Mouse (Mus musculus): Measurements from ENCODE around the gene Csmd2. TPM values are rescaled to one million over a fixed set of nuclear protein-coding genes. Genes with fewer than 3 reads are reported as not detected.

The Csmd2 gene
- total RNA-seq, 2 experiments from 2014 or later = 39.0 to 40.2 TPM

DNA sequence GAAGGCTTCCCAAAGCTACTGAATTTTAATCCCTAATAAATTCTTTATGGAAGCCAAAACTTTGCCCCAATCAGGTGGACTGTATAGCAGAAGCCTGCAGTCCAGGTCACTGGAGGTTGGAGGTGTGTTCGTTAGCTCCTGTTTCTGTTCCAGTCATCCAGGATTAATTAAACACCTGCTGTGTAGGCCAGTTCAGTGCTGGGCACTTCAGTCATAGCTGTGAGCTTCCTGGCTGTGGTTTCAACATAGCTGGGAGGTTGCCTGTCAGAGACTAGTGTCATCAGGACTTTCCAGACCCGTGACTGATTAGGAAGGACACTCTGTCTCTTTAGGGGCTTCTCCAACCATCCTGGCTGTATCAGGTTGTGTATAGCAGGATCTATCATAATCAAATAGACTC lies 337.9 kb downstream of the Csmd2 start:
- no peak for DNase-seq (ENCODE audit: low spot score in 2 of 2)

DNA sequence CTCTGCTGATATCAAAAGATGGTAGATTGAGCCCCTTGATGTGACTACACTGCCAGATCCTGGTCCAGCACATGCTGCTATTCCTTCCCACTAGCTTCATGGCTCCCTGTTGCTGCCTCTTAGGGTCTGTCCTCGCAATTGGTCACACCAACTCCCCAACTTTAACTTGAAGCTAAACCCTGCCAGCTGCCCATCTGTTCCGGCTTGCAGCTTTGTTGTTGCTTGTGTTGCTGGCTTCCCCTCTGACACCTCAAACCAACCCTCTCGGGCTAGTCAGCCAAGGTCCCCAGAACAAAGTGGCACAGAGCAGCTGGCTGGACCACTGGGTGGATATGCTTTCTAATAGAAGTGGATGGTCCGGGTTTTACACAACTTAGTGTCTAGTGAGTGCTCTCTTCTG lies 339.1 kb downstream of the Csmd2 start:
- DNase-seq (ENCODE audit: low spot score in 2 of 2) = no peak

DNA sequence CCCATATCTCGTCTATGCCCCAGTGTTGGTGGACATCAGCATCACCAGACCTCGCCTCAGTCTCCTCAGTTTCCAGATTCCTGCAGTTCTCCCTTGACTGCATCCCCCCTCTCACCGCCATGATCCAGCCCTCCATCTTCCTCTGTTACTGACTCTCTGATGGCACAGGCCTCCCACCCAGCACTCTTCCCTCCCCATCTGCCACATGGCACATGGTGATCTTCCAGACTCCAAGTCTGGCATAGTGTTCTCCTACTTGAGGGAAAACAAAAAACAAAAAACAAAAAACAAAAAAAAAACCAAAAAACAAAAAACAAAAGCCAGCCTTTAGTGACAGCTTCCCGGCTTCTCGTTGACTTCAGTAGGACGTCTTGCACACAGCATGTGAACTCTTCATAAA lies 339.8 kb downstream of the Csmd2 start:
- DNase-seq (ENCODE audit: low spot score in 2 of 2) = peak in 1 of 2 experiments; percentile 55

DNA sequence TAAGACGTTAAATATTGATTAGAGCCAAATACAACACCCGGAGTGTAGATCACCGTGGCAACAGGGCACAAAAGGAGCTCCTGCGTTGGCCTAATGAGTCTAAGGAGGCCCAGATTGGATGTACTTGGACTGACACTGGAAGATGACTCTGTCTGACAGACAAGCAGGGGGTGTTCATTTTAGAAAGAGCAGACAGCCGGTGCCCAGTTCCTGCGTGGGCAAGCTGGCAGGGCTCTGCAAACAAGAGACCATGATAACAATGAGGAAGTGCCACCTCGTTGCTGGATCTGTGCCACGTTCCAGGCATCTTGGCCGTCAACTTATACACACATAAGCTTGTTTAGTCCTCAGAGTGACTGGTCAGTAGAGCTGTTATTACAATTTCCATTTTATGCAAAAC lies 342.9 kb downstream of the Csmd2 start:
- peak; percentile 50 to 64 for DNase-seq (ENCODE audit: low spot score in 2 of 2)

DNA sequence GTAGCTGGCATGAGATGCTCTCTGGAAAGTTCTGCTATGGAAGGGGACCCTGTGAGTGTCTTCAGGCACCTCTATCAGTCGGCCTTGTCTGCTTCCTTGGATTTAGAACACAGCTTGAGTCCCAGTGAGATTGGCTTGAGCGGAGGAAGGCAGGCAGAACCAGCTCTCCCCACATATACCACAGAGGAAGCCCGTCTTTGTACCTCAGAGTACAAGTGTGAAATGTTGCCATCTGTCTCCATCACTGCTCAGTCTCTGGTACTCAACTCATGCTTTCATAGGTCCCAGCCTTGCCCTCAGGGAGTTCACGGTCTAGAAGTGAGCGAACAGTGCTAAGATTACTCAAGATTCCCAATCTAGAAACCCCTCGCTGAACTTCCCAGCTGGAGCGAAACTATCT lies 352.8 kb downstream of the Csmd2 start:
- DNase-seq (ENCODE audit: low spot score in 2 of 2) = no peak

DNA sequence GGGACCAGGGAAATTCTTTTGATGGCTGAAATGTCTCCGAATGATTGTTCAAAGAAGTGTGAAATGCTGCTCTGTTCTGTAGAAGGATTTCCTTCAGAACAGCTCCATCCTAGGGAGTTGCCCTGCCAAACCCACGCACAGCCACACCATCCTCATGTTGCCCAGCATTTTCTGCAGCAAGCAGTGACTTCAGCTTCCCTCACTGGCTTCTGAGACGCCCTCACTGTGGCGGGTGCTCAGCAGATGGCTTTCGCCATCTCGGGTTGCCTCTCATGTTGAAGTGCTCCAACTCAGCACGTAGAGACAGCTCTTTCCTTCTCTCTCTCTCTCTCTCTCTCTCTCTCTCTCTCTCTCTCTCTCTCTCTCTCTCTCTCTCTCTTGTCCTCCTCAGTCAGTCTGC lies 353.7 kb downstream of the Csmd2 start:
- DNase-seq (ENCODE audit: low spot score in 2 of 2) = peak in 1 of 2 experiments; percentile 34

DNA sequence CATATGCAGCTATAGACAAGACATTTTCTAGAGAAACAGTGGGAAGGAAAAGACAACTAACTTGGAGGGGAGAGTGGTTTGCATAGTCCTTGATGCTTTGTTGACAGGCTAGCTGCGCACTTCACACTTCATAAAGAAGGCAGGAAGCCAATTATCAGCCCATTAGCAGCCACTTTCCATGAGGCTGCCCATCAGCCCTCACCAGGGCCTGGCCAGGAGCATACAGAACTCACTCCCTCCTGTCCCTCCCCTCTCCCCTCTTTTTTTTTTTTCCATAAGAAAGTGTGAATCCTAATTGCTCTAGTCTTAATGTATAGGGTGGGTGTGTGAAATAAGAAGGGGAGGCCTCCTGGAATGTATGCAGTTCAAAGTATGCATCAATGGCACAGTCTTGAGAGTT lies 354.6 kb downstream of the Csmd2 start:
- DNase-seq (ENCODE audit: low spot score in 2 of 2) = no peak

DNA sequence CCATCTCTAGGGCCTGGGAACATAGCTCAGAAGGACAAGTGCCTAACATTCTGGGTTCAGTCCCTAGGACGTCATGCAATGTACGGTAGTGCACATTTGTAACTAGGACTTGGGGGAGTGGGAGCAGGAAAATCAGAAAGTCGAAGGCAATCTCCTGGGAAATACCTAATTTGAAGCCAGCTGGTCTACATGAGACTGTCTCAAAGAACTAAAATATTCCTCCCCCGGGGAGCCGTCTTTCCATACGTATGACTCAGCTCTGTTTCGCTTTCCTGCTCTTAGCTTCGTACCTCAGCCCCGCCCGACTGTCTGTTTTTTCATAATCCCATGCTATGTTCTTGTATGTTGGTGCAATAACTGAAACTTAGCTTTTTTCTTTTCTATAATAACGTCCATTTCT lies 371.1 kb downstream of the Csmd2 start:
- DNase-seq (ENCODE audit: low spot score in 2 of 2) = peak; percentile 39 to 60

DNA sequence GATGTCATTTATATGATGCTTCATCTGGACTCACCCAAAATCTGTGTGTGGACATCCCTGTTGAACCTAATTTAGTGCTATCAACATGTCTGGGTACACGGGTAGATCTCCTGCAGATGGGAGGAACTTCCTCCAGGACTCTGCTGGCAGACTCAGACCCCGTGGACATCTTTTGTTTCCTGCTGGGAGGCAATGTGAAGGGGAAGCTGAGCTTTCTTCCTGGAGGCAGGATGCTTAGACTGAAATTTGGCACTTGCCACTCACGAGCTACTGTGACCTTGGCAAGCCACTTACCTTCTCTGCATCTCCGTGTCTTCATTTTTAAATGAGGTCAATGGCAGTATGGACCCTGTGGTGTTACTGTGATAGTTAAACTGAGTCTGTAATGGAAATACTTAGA lies 378.2 kb downstream of the Csmd2 start:
- no peak for DNase-seq (ENCODE audit: low spot score in 2 of 2)

DNA sequence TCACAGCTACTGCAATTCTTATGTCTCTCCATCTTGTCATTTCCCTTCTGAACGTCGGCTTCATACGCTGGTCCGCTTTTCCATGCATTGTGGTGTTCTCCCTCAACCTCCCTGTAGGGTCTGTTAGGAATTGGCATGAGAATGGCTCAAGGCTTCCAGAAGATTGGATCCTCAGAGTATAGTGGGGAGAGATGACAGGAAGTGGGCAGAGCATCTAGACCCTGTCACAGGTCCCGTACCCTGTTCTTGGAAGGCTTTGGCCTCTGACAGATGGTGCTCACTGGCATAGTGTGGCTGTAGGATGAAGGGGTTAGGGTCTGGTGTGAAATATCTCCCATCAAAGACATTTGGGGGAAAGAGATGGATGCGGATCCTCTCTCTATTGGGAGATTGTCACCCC lies 380.4 kb downstream of the Csmd2 start:
- DNase-seq (ENCODE audit: low spot score in 2 of 2) = no peak

DNA sequence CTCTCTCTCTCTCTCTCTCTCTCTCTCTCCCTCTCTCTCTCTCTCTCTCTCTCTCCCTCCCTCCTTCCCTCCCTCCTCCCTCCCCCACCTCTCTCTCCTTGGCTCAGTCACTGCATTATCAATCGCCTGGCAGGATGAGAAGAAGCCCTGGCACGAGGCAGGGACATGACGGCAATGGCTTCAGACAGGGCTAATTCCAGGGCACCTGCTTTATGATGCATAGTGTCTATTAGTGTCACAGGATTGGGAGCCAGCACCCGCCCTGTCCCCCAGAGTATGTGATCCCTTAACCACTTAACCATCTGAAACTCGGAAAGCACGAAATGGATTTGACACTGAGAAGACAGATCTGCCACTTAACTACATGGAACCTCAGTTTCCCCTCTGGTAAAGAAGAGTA lies 384.1 kb downstream of the Csmd2 start:
- no peak for DNase-seq (ENCODE audit: low spot score in 2 of 2)

DNA sequence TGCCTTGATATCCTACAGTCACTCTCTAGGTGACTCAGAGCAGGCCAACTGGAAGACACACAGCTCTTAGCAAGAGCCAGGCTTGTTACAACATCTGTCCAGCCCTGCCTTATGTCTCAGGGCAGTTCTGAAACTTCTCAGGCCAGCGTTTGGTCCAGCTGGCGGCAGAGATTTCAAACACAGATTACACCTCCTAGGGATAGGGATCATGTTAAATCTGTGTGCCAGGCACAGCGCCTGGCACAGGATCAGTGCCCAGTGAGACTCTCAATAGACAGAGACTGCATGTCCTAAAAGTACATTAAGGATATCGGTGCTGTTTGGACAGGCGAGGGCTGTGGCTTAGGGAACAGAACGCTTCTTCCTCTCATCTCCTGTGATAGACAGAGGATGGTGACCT lies 385.5 kb downstream of the Csmd2 start:
- DNase-seq (ENCODE audit: low spot score in 2 of 2) = no peak

DNA sequence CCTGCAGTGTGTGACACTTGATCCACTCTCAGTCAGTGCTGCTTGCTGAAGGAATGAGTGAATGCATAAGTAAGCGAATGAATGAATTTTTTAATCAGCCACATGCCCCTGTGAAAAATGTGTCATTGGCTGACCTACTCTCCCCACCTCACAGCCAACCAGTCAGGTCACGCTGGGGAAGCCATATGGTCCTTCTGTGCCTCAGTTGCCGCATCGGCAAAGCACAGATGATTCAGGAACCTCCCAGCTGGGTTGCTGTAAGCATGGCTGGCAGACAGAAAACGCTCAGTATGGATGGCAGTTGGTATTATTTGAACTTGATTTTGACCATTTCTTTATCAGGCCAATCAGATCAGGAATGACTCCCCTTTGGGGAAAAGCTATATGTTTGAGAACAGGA lies 386.4 kb downstream of the Csmd2 start:
- peak in 1 of 2 experiments; percentile 40 for DNase-seq (ENCODE audit: low spot score in 2 of 2)

DNA sequence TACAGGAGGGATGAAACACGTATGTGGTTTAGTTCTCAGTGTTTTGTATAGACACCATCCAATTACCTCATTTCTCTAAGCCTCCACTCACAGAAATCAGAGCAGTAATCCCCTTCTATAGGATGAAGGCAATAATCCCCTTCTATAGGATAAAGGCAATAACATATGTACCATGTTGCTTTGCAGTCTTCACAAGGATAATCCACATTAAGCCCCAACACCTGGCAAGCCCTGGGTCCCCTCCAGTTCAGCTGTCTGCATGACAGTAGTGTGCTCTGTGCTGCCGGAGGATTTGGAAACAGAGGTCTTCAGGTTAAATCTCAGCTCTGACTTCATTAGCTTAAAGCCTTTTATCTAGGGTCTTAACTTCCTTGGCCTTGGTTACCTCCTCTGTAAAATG lies 391.3 kb downstream of the Csmd2 start:
- DNase-seq (ENCODE audit: low spot score in 2 of 2) = no peak

DNA sequence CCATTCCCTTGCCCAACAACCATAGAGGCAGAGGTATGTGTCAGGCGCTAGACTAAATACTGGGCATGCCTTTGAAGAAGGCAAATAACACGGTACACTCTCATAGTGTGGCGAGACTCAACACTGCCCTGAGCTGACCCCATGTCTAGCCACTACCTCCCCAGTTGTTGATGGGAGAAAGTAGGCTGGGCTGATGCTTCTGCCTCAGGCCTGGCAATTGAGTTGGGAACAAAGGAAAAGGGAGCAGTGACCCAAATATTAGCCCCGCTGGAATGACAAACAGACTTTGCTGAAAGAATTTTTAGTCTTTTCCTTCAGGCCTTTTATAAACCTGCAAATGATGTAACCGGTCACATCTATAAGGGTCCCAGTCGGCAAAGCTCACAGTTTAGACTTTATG lies 393.7 kb downstream of the Csmd2 start:
- no peak for DNase-seq (ENCODE audit: low spot score in 2 of 2)

DNA sequence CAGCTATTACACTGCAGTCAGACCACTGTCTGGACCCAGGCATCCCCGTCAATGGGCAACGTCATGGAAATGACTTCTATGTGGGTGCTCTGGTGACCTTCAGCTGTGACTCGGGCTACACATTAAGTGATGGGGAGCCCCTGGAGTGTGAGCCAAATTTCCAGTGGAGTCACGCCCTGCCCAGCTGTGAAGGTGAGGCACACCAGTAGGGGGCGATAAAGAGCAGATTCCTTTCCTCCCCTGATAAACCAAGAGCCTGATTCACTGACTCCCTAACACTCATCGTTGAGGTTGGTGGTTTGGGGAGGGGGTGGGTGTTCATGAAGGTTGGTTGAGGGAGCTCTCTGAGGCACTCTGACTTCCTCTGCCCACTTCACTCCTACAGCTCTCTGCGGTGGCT lies 396.1 kb downstream of the Csmd2 start:
- no peak for DNase-seq (ENCODE audit: low spot score in 2 of 2)

DNA sequence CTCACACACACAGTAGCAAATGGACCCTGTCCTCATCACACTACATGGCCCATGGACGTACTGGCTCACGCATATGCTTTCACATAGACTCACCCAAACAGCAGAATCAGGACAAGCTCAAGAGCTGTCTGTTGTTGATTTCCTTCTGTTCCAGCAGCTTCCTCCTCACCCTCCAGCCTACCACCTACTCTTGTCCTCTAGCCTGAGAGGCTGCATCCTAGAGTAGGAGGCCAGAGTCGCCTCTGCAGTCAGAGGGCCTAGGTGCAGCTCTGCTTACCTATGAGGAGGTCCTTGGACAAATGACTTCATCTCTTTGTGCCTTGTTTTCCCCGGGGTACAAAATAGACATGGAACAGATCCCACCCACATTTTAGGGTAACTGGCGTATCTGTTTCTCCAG lies 403.8 kb downstream of the Csmd2 start:
- no peak for DNase-seq (ENCODE audit: low spot score in 2 of 2)

DNA sequence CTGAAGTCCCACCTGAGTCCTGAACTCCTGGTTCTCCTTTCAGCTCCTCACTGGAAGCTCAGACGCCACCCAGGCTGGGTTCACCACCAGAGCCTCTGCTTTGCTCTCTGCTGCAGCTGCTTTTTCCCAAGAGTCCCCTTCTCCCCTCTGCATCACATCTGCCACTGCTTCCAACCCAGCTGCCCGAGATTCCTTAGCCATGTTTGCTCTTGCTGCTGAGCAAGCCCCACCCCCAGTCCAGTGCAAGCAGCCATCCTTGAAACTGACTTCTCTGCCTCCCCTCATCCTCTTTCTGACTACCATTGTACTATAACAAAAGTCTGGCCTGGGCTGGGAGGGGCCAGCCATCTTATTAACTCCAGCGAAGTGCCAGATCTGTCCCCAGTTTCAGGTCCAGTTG lies 404.6 kb downstream of the Csmd2 start:
- DNase-seq (ENCODE audit: low spot score in 2 of 2) = no peak

DNA sequence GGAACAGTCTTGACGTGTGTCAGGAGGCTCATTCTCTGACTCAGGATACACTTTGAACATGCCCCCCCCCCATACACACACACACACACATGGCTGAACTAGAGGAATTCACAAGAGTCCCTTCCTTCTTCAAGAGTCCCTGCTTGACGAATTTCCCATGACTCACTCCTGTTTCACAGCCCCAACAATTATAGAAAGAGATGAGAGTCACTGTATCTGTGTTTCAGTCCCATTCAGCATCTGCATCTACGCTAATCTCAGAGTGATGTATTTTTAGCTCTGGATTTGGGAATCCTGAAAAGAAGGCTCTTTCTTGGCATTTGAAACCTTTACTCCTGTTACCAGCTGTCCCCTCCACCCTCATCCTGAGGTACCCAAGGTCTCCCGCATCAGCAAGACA lies 406.2 kb downstream of the Csmd2 start:
- no peak for DNase-seq (ENCODE audit: low spot score in 2 of 2)

DNA sequence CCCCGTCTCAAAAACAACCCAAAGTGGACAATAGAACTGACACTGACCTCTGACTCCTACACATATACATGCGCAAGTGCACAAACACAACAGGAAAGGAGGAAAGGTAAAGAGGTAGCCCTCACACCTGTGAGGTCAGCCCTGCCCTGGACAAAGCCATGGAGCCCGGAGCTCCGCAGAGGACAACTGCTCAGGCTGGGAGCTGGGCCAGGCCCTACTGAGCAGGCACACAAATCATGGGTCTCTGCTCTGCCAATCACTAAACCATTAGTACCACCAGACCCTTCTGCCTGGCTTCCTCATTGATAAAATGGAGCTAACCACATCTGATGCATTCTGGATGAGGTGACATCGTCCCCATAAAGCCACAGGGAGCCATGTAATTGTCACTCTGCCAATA lies 409.0 kb downstream of the Csmd2 start:
- no peak for DNase-seq (ENCODE audit: low spot score in 2 of 2)

DNA sequence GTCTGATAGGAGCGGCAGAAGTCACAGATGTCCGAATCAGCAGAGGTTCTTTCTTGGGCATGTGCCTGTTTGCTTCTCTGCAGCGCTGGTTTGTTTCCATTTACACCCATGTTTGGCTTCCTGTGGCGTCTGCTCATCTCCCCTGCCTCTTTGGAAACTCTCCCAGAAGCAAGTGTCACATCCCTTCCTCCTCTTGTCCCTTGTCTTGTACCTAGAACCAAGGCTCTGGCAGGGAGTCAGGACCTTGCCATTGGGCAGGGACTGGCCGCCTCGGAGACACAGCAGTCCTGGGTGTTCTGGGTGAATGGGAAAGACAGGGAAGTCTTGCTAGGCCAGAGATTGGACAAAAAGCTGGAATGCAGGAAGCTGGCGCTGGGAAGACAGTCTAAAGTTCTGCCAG lies 410.1 kb downstream of the Csmd2 start:
- DNase-seq (ENCODE audit: low spot score in 2 of 2) = no peak

DNA sequence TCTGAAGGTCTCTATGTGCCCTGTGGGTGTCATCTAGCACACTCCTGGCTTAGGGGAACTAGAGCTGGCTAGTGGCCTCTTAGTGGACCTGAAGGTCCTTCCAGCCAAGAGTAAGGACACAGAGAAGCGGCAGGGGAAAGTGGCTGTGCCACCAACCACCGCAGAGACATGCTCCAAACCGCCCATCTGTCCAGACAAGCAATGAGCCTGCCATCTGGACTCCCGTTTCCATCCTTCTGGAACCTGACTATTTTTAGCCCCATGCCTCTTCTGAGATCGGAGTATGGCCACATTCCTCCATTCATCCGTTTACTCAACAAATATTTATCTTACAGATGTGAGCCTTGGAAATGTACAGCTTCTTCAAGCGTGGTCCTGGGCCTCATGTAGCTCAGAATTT lies 411.3 kb downstream of the Csmd2 start:
- DNase-seq (ENCODE audit: low spot score in 2 of 2) = peak; percentile 46 to 70

DNA sequence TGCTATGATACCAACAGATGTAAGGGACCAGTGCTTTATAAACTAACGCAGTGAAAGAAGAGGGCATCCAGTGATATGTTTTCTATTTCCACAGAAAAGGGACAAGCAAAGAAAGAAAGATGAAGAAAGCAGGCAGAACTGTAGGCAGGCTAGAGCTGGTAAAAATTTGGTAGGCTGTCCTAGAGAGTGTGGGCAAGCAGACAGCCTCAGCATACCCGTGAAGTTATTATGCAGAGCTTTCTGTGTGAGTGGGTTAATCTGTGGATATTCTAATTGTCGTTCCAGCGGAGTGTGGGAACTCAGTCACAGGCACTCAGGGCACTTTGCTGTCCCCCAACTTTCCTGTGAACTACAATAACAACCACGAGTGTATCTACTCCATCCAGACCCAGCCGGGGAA lies 412.4 kb downstream of the Csmd2 start:
- no peak for DNase-seq (ENCODE audit: low spot score in 2 of 2)

DNA sequence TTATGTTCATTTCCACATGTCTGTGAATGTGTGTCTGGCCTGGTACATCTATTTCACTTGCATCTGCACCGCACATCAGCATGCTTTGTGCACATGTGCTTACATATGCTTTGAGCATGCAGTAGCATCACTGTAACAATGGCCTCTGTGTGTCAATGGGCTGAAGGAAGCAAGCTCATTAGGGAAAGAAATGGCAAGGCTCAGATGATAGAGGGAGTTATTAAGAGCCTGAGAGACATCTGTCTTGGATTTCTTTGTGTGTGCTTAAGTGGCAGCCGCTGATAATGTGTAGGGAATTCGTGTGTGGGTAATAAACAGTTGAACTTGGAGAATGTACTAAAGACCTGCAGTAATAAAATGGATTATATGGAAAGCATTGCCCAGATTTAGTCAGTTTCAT lies 413.9 kb downstream of the Csmd2 start:
- DNase-seq (ENCODE audit: low spot score in 2 of 2) = no peak

Measured in layer of hippocampus, adult 18-20 months (tissue).